Mouse (Mus musculus): ENCODE measurements around the gene Spag4.

- TF ChIP-seq POLR2A (IDR thresholded peaks at IDR 0.05; ENCODE audit: borderline replicate concordance, extremely low read depth, low read depth, low read length) (no peak), CTCF (IDR thresholded peaks at IDR 0.05; ENCODE audit: insufficient read depth, low read length) (no peak)
Measured at GRCm38 (mm10) chr2:156025482-156025881, 39.5 kb upstream of the Spag4 start.

Measured in lung, adult 2 months (tissue).